Mouse (Mus musculus) midbrain, embryonic 11.5 days (tissue): ENCODE measurements around the gene Unc5c. TPM values are rescaled to one million over a fixed set of nuclear protein-coding genes. Genes with fewer than 3 reads are reported as not detected.

ENCODE experiments used
- ATAC-seq: fragments of 200-750 bp; cut with Nextera tagmentation; 2 replicates; pipeline ENCODE4 v1.8.0; 2017; ENCODE audit warnings: moderate TSS enrichment, moderate library complexity; ENCODE audit not compliant: low FRiP score
- DNase-seq: peaks from one replicate; pipeline ENCODE4 v3.0.0; 2015; ENCODE audit warnings: low spot score; ENCODE audit errors: missing footprints
- H3K27ac ChIP-seq: fragments of 300-500 bp; sonication (generic); 2 replicates; pipeline ENCODE4 v1.5.1; 2014; ENCODE audit warnings: low read depth, low read length
- H3K27me3 ChIP-seq: fragments of 300-500 bp; sonication (generic); 2 replicates; pipeline ENCODE4 v1.6.1; 2014; ENCODE audit warnings: mild to moderate bottlenecking, low read length, moderate library complexity, mixed read lengths; ENCODE audit not compliant: control insufficient read depth, insufficient read depth
- H3K36me3 ChIP-seq: fragments of 300-500 bp; sonication (generic); 2 replicates; pipeline ENCODE4 v1.6.1; 2014; ENCODE audit warnings: mild to moderate bottlenecking, low read length, moderate library complexity, mixed read lengths; ENCODE audit not compliant: control insufficient read depth, insufficient read depth
- H3K4me1 ChIP-seq: fragments of 300-500 bp; sonication (generic); 2 replicates; pipeline ENCODE4 v1.6.1; 2014; ENCODE audit warnings: low read length; ENCODE audit not compliant: control insufficient read depth, insufficient read depth
- H3K4me2 ChIP-seq: fragments of 300-500 bp; sonication (generic); 2 replicates; pipeline ENCODE4 v1.6.1; 2014; ENCODE audit warnings: mild to moderate bottlenecking, moderate library complexity
- H3K4me3 ChIP-seq: fragments of 300-500 bp; sonication (generic); 2 replicates; pipeline ENCODE4 v1.5.1; 2014; ENCODE audit warnings: low read depth, low read length
- H3K9ac ChIP-seq: fragments of 300-500 bp; sonication (generic); 2 replicates; pipeline ENCODE4 v1.6.1; 2014; ENCODE audit warnings: low read length
- H3K9me3 ChIP-seq: fragments of 300-500 bp; sonication (generic); 2 replicates; pipeline ENCODE4 v1.6.1; 2016; ENCODE audit warnings: low read length; ENCODE audit not compliant: control insufficient read depth
- WGBS: fragments of 180-500 bp; shearing (Covaris S2); extraction: QIAGEN DNeasy Blood & Tissue Kit; methylation state at CpG from one replicate; pipeline ENCODE4 v1.1.7; 2014; 5-methylcytosine and 5-hydroxymethylcytosine counted together
- polyA plus RNA-seq: library from polyadenylated mRNA; unstranded; fragments of >200 nt; fragmentation: Nextera tagmentation; extraction: Ambion mirVana; gene quantifications from 2 replicates; pipeline ENCODE4 v1.2.1, GENCODE M21; 2014

Gene Unc5c
- polyA plus RNA-seq, 1 experiment from 2014 or later: 8.2 TPM

- no peaks in the 10 kb centered on the region for H3K9me3 ChIP-seq
- H3K27me3 ChIP-seq: no peaks in the 10 kb centered on the region
- no peak overlapping the region for H3K9ac ChIP-seq
- H3K4me2 ChIP-seq: no peak overlapping the region
- no peak for DNase-seq
- no peak for ATAC-seq
- 74% methylated on average over 5 of the region's 5 CpGs for WGBS
- H3K4me1 ChIP-seq: no peaks in the 10 kb centered on the region
- no peak overlapping the region for H3K4me3 ChIP-seq
- H3K27ac ChIP-seq: no peak overlapping the region
- H3K36me3 ChIP-seq: no peaks in the 10 kb centered on the region
Measured at GRCm38 (mm10) chr3:141644264-141644663, 179.2 kb downstream of the Unc5c start.

- Histone ChIP-seq H3K4me1 (no peaks in the 10 kb centered on the region), H3K27me3 (no peaks in the 10 kb centered on the region), H3K4me3 (no peak overlapping the region), H3K4me2 (no peak overlapping the region), H3K36me3 (no peaks in the 10 kb centered on the region), H3K9ac (no peak overlapping the region), H3K9me3 (no peaks in the 10 kb centered on the region), H3K27ac (no peak overlapping the region)
- DNase-seq: no peak
- 89% methylated on average over 2 of the region's 2 CpGs for WGBS
- no peak for ATAC-seq
Measured at GRCm38 (mm10) chr3:141646588-141646987, 181.6 kb downstream of the Unc5c start.

DNA sequence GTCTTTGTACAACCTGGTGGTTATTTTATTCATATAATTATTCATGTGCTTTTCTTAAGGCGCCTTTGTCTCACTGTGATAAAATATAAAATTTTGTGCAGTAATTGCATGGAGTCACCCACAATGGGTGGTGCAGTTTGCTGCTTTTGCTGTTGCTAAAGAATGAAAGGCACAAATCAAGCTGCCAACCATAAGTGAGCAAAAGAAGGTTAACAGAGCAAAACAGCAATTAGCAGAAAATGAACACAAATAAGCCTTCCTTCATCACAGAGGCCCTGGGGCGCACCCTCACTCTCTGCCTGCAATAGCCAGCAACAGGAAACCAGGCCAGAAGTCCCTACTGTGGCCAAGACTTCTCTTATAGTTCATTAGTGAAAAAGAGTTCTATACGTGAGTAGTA, 185.6 kb downstream of the Unc5c start:
- Histone ChIP-seq H3K4me2 (no peak overlapping the region), H3K4me3 (no peak overlapping the region), H3K27ac (no peak overlapping the region), H3K36me3 (no peaks in the 10 kb centered on the region), H3K27me3 (no peaks in the 10 kb centered on the region), H3K9ac (no peak overlapping the region), H3K9me3 (no peaks in the 10 kb centered on the region), H3K4me1 (no peaks in the 10 kb centered on the region)
- 87% methylated on average over 3 of the region's 3 CpGs for WGBS
- DNase-seq (no peak), ATAC-seq (no peak)

- ATAC-seq (no peak), DNase-seq (no peak)
- 91% methylated on average over 1 of the region's 1 CpGs for WGBS
- H3K4me1 ChIP-seq: no peaks in the 10 kb centered on the region
- no peak overlapping the region for H3K4me3 ChIP-seq
- no peaks in the 10 kb centered on the region for H3K9me3 ChIP-seq
- H3K9ac ChIP-seq: no peak overlapping the region
- H3K27ac ChIP-seq: no peak overlapping the region
- no peaks in the 10 kb centered on the region for H3K36me3 ChIP-seq
- no peak overlapping the region for H3K4me2 ChIP-seq
- H3K27me3 ChIP-seq: no peaks in the 10 kb centered on the region
Measured at GRCm38 (mm10) chr3:141653915-141654314, 188.9 kb downstream of the Unc5c start.

DNA sequence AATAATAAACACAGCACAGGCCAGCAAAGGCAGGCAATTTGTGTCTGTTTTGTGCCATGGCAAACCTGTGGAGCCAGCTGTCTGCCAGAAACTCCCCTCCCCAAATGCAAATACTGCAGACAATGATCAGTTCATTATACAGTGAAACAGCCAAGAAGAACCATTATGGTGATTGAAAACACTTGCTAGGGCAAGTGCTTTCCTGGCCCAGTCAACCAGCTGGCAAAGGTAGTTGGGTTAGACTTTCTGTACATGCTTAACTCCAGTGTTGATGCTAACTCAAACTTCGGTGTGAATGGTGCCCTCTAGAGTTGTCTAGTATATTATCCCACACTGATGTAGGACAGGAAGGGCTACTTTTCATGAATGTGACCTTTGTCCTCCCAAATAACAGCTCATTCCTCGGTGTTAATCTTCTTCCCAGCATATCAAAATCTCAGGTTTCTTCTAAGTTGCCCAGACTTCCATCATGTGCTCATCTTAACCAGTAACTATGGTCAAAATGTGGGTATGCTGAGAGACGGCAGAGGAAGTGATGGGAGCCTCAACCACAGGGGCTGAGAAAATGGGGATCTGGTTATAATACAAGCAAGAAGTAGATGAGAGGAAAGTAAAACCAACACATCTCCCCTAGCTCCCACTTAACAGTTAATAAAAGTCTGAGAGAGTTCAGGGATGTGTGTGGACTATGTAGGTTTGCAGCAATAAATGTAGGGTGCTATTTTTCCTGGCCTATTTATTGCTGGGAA, 194.2 kb downstream of the Unc5c start:
- no peak overlapping the region for H3K9ac ChIP-seq
- WGBS: 79% methylated on average over 3 of the region's 3 CpGs
- H3K4me1 ChIP-seq: no peaks in the 10 kb centered on the region
- no peak overlapping the region for H3K27ac ChIP-seq
- no peak overlapping the region for H3K4me2 ChIP-seq
- H3K27me3 ChIP-seq: no peaks in the 10 kb centered on the region
- no peak for DNase-seq
- ATAC-seq: no peak
- no peaks in the 10 kb centered on the region for H3K36me3 ChIP-seq
- no peaks in the 10 kb centered on the region for H3K9me3 ChIP-seq
- H3K4me3 ChIP-seq: no peak overlapping the region

DNA sequence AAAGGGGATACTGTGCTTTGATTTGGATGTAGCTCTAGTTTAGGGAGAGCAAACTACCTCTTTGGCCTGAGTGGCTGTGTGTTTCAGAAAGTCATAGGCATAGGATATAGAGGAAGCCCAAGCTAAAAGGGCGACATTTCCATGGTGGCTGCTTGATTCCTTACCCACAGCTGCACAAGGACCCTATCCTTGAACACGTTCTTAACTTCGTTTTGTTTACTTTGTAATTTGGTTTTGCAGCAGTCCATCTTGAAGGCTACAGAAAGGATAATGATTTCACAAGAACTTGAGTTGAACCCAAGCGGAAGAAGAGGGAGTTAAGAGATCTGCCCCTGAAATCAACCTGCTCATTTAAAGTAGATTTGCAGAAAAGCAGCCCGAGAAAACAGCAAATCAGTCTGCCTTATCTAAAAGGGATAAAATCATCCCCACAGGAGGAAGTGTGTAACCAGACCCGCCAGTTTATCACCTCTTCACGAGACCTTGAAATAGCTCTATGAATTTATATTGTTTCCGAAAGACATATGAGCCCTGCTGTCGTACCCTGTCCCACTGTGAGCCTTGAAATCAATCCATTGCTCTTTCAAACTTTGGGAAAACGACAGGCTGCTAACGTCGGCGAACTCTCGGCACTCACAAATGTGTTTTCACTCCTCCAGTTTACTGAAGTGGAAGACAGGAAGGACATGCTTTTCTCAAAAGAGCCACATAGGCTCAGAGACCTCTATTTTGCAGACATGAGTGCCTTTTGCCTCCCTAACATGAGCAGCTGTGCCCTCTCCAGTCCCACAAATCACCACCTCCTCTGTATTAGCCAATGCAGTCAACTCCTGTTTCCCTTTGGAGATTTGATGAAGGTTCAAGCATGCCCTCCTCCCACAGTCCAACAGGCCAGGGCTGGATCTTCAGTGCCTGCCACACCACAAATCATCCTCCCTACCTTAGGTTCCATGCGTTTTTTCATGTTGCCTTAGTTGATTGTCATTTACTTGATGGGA, 195.3 kb downstream of the Unc5c start:
- no peak overlapping the region for H3K4me2 ChIP-seq
- DNase-seq (no peak), ATAC-seq (no peak)
- H3K27ac ChIP-seq: no peak overlapping the region
- no peaks in the 10 kb centered on the region for H3K36me3 ChIP-seq
- no peaks in the 10 kb centered on the region for H3K27me3 ChIP-seq
- 75% methylated on average over 15 of the region's 15 CpGs for WGBS
- H3K9ac ChIP-seq: no peak overlapping the region
- no peaks in the 10 kb centered on the region for H3K4me1 ChIP-seq
- H3K4me3 ChIP-seq: no peak overlapping the region
- no peaks in the 10 kb centered on the region for H3K9me3 ChIP-seq

DNA sequence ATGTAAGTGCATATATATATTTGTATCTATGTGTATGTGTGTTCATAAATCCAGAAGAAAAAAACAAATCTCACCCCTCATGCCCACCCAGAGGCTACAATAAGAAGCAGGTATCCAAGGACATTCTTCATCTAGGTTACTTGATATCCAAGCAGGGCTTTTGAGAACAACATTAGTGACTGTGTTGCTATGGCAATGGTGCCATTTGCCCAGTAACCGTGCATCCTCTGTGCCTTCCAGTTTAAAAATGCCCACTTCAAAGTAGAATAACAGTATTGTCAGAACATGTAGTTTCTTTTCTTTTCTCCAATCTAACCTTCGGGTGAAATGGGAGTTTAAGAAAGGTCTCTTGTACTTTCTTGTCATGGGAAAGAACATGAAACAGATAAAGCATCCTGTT, 224.1 kb downstream of the Unc5c start:
- H3K4me1 ChIP-seq: no peaks in the 10 kb centered on the region
- no peak overlapping the region for H3K4me2 ChIP-seq
- no peaks in the 10 kb centered on the region for H3K9me3 ChIP-seq
- no peaks in the 10 kb centered on the region; the same call in 1 of the 2 replicates for H3K27me3 ChIP-seq
- no peak overlapping the region for H3K4me3 ChIP-seq
- H3K9ac ChIP-seq: no peak overlapping the region
- ATAC-seq (no peak), DNase-seq (no peak)
- 70% methylated on average over 2 of the region's 2 CpGs for WGBS
- no peak overlapping the region for H3K27ac ChIP-seq
- no peaks in the 10 kb centered on the region for H3K36me3 ChIP-seq

GRCm38 (mm10) chr3:141690676-141691075, 225.7 kb downstream of the Unc5c start:
- Histone ChIP-seq H3K27ac (no peak overlapping the region), H3K4me2 (no peak overlapping the region), H3K27me3 (no peaks in the 10 kb centered on the region; the same call in 1 of the 2 replicates), H3K36me3 (no peaks in the 10 kb centered on the region), H3K9ac (no peak overlapping the region), H3K9me3 (no peaks in the 10 kb centered on the region), H3K4me3 (no peak overlapping the region), H3K4me1 (no peaks in the 10 kb centered on the region)
- ATAC-seq: no peak
- DNase-seq: no peak
- WGBS: 96% methylated on average over 1 of the region's 1 CpGs

GRCm38 (mm10) chr3:141691418-141691817, 226.4 kb downstream of the Unc5c start:
- ATAC-seq: 0 out of 2 replicates have a peak, but pooled peaks have one; percentile 5
- DNase-seq: no peak
- no peaks in the 10 kb centered on the region; the same call in 1 of the 2 replicates for H3K27me3 ChIP-seq
- WGBS: 83% methylated on average over 3 of the region's 3 CpGs
- H3K4me3 ChIP-seq: no peak overlapping the region
- no peak overlapping the region for H3K27ac ChIP-seq
- H3K36me3 ChIP-seq: no peaks in the 10 kb centered on the region
- no peak overlapping the region for H3K4me2 ChIP-seq
- H3K4me1 ChIP-seq: no peaks in the 10 kb centered on the region
- H3K9ac ChIP-seq: no peak overlapping the region
- no peaks in the 10 kb centered on the region for H3K9me3 ChIP-seq
